Mouse (Mus musculus) brown adipose tissue, adult 24 weeks (tissue): ENCODE measurements around the gene Dgke. TPM values are rescaled to one million over a fixed set of nuclear protein-coding genes. Genes with fewer than 3 reads are reported as not detected.
"Not testable (repeated sequence)": the region's sequence is repeated elsewhere in the genome, so short reads cannot be mapped to it uniquely, and the experiment has no call there.

Source experiments
- H3K27ac ChIP-seq: fragments of 200-500 bp; replicated peaks from 2 replicates; pipeline ENCODE4 v1.5.1; 2012; ENCODE audit warnings: low read depth, mild to moderate bottlenecking, low read length
- H3K4me1 ChIP-seq: fragments of 200-500 bp; 2 replicates; pipeline ENCODE4 v1.6.1; 2012; ENCODE audit warnings: low read length, mixed read lengths; ENCODE audit not compliant: control insufficient read depth, insufficient read depth, insufficient read length
- H3K4me3 ChIP-seq: fragments of 200-500 bp; 2 replicates; pipeline ENCODE4 v1.5.1; 2012; ENCODE audit warnings: low read depth, mild to moderate bottlenecking, low read length, moderate library complexity; ENCODE audit not compliant: insufficient read depth
- polyA plus RNA-seq: library from polyadenylated mRNA; stranded (reverse); fragments of >200 nt; gene quantifications from 2 replicates; pipeline ENCODE4 v1.2.4, GENCODE M21; 2012; ENCODE audit not compliant: missing spikeins, insufficient read depth, insufficient read length

The Dgke gene
- polyA plus RNA-seq, 1 experiment: 3.0 TPM

- Histone ChIP-seq H3K4me3 (no peak overlapping the region), H3K4me1 (peaks cover 3% of the 10 kb centered on the region; the same call in 1 of the 2 replicates), H3K27ac (no peak overlapping the region)
Observed at GRCm38 (mm10) chr11:89009496-89009895, 57.2 kb downstream of the Dgke start.

GRCm38 (mm10) chr11:89009066-89009465 lies 57.6 kb downstream of the Dgke start:
- H3K4me1 ChIP-seq: peaks cover 4% of the 10 kb centered on the region; the same call in 1 of the 2 replicates
- H3K4me3 ChIP-seq: no peak overlapping the region
- H3K27ac ChIP-seq: no peak overlapping the region

- Histone ChIP-seq H3K27ac (no peak overlapping the region), H3K4me1 (peaks cover 13% of the 10 kb centered on the region), H3K4me3 (no peak overlapping the region)
Observed at GRCm38 (mm10) chr11:89007582-89007981, 59.1 kb downstream of the Dgke start.

- Histone ChIP-seq H3K27ac (no peak overlapping the region), H3K4me1 (peaks cover 15% of the 10 kb centered on the region), H3K4me3 (no peak overlapping the region)
Observed at GRCm38 (mm10) chr11:89006404-89006803, 60.2 kb downstream of the Dgke start.

GRCm38 (mm10) chr11:89005473-89005872 lies 61.2 kb downstream of the Dgke start:
- peaks cover 17% of the 10 kb centered on the region for H3K4me1 ChIP-seq
- H3K4me3 ChIP-seq: no peak overlapping the region

GRCm38 (mm10) chr11:89003726-89004125 lies 62.9 kb downstream of the Dgke start:
- peak overlapping the region; percentile 58 for H3K4me3 ChIP-seq
- H3K27ac ChIP-seq: peak overlapping the region; percentile 73
- peaks cover 17% of the 10 kb centered on the region for H3K4me1 ChIP-seq

More at GRCm38 (mm10) chr11:89005473-89005872, 61.2 kb downstream of the Dgke start:
- no peak overlapping the region for H3K27ac ChIP-seq

- Histone ChIP-seq H3K4me3 (peak overlapping the region; percentile 58), H3K27ac (peak overlapping the region; percentile 83), H3K4me1 (peaks cover 20% of the 10 kb centered on the region)
Observed at GRCm38 (mm10) chr11:89003078-89003477, 63.6 kb downstream of the Dgke start.

GRCm38 (mm10) chr11:89002621-89003020 lies 64.0 kb downstream of the Dgke start:
- peak overlapping the region; percentile 83 for H3K27ac ChIP-seq
- peaks cover 22% of the 10 kb centered on the region for H3K4me1 ChIP-seq
- peak overlapping the region; percentile 58 for H3K4me3 ChIP-seq

- Histone ChIP-seq H3K4me3 (peak overlapping the region; percentile 58), H3K27ac (peak overlapping the region; percentile 83)
Observed at GRCm38 (mm10) chr11:89002068-89002467, 64.6 kb downstream of the Dgke start.

GRCm38 (mm10) chr11:89001569-89001968 lies 65.1 kb downstream of the Dgke start:
- peaks cover 22% of the 10 kb centered on the region for H3K4me1 ChIP-seq
- peak overlapping the region; percentile 91 for H3K27ac ChIP-seq
- peak overlapping the region; percentile 68 for H3K4me3 ChIP-seq

More at GRCm38 (mm10) chr11:89002068-89002467, 64.6 kb downstream of the Dgke start:
- peaks cover 22% of the 10 kb centered on the region for H3K4me1 ChIP-seq

GRCm38 (mm10) chr11:89000527-89000819 lies 66.2 kb downstream of the Dgke start:
- peak overlapping the region; percentile 91 for H3K27ac ChIP-seq
- peak overlapping the region; percentile 68 for H3K4me3 ChIP-seq
- peaks cover 25% of the 10 kb centered on the region for H3K4me1 ChIP-seq

GRCm38 (mm10) chr11:88999723-89000526 lies 66.7 kb downstream of the Dgke start:
- peaks cover 25% of the 10 kb centered on the region for H3K4me1 ChIP-seq
- peak overlapping the region; percentile 68 for H3K4me3 ChIP-seq
- H3K27ac ChIP-seq: peak overlapping the region; percentile 91

GRCm38 (mm10) chr11:88998974-88999722 lies 67.5 kb downstream of the Dgke start, which contains the start of gene Trim25:
TSS of gene Trim25 (plus strand) at chr11:88999376.
- Histone ChIP-seq H3K4me3 (peak within 1 kb of the TSS; percentile 68), H3K4me1 (peaks cover 20% of the 10 kb centered on the region), H3K27ac (peak within 1 kb of the TSS; percentile 91)

- Histone ChIP-seq H3K27ac (peak overlapping the region; percentile 61), H3K4me1 (peaks cover 15% of the 10 kb centered on the region), H3K4me3 (no peak overlapping the region; the same call in 1 of the 2 replicates)
Observed at GRCm38 (mm10) chr11:88998406-88998805, 68.2 kb downstream of the Dgke start.

- H3K4me3 ChIP-seq, H3K4me1 ChIP-seq: not testable (repeated sequence)
- H3K27ac ChIP-seq: peak overlapping the region; percentile 84; the same call in 1 of the 2 replicates
Observed at GRCm38 (mm10) chr11:88997343-88997742, 69.3 kb downstream of the Dgke start.
